Mouse (Mus musculus) cerebellum, adult 2 months (tissue): Measurements from ENCODE around the gene Pdha1.
A peak's percentile ranks its signal among the peaks of the same experiment; 100 is the strongest.

Experiments
- CTCF ChIP-seq: fragments of 200-500 bp; IDR thresholded peaks from 2 replicates; pipeline ENCODE4 v1.5.1; 2011; ENCODE audit warnings: low read depth, mild to moderate bottlenecking, control low read depth, low read length, moderate library complexity, borderline replicate concordance; ENCODE audit not compliant: insufficient read depth
- POLR2A ChIP-seq: fragments of 200-500 bp; IDR thresholded peaks from 2 replicates; pipeline ENCODE4 v1.6.1; 2011; ENCODE audit warnings: low read length, control low read depth, borderline replicate concordance; ENCODE audit not compliant: insufficient read depth

GRCm38 (mm10) chrX:160170150-160170549 lies 31.9 kb upstream of the Pdha1 start:
- TF ChIP-seq CTCF = peak; percentile 47; the same call in 1 of the 2 replicates
- TF ChIP-seq POLR2A = no peak
